Mouse (Mus musculus) stomach, postnatal 0 days (tissue): ENCODE measurements around the gene Mecom. TPM values are rescaled to one million over a fixed set of nuclear protein-coding genes. Genes with fewer than 3 reads are reported as not detected.
A peak's percentile ranks its signal among the peaks of the same experiment; 100 is the strongest.

ENCODE experiments used
- ATAC-seq: fragments of 200-750 bp; cut with Nextera tagmentation; 2 replicates; pipeline ENCODE4 v1.8.0; 2017; ENCODE audit not compliant: low FRiP score, low TSS enrichment
- DNase-seq: peaks from one replicate; pipeline ENCODE4 v3.0.0-alpha.2; 2016; ENCODE audit warnings: low spot score
- H3K27ac ChIP-seq: fragments of 300-500 bp; sonication (generic); replicated peaks from 2 replicates; pipeline ENCODE4 v1.5.1; 2014; ENCODE audit warnings: mild to moderate bottlenecking, control low read depth
- H3K27me3 ChIP-seq: fragments of 300-500 bp; sonication (generic); 2 replicates; pipeline ENCODE4 v1.6.1; 2014; ENCODE audit warnings: low read length; ENCODE audit not compliant: control insufficient read depth, insufficient read depth
- H3K36me3 ChIP-seq: fragments of 300-500 bp; sonication (generic); 2 replicates; pipeline ENCODE4 v1.6.1; 2014; ENCODE audit warnings: low read length, mixed read lengths; ENCODE audit not compliant: control insufficient read depth, insufficient read depth
- H3K4me1 ChIP-seq: fragments of 300-500 bp; sonication (generic); replicated peaks from 2 replicates; pipeline ENCODE4 v1.6.1; 2014; ENCODE audit warnings: antibody characterized with exemption; ENCODE audit not compliant: control insufficient read depth, insufficient read depth
- H3K4me2 ChIP-seq: fragments of 300-500 bp; sonication (generic); replicated peaks from 2 replicates; pipeline ENCODE4 v1.6.1; 2014; ENCODE audit warnings: low read depth, mild to moderate bottlenecking, control low read depth, moderate library complexity
- H3K4me3 ChIP-seq: fragments of 300-500 bp; sonication (generic); 2 replicates; pipeline ENCODE4 v1.5.1; 2014; ENCODE audit warnings: low read depth, low read length, control low read depth
- H3K9ac ChIP-seq: fragments of 300-500 bp; sonication (generic); 2 replicates; pipeline ENCODE4 v1.6.1; 2014; ENCODE audit warnings: mild to moderate bottlenecking, low read length, control low read depth, mixed read lengths
- H3K9me3 ChIP-seq: fragments of 300-500 bp; sonication (generic); 2 replicates; pipeline ENCODE4 v1.6.1; 2016; ENCODE audit warnings: low read length; ENCODE audit not compliant: control insufficient read depth
- CTCF ChIP-seq: IDR thresholded peaks from 2 replicates; pipeline ENCODE4 v1.5.1; 2016; ENCODE audit warnings: antibody characterized with exemption, low read depth, mild to moderate bottlenecking, moderate library complexity
- EP300 ChIP-seq: optimal IDR thresholded peaks from 2 replicates; pipeline ENCODE3; 2016; ENCODE audit warnings: antibody characterized with exemption
- WGBS: fragments of 180-500 bp; shearing (Covaris S2); extraction: QIAGEN DNeasy Blood & Tissue Kit; methylation state at CpG from one replicate; pipeline ENCODE4 v1.1.7; 2014; 5-methylcytosine and 5-hydroxymethylcytosine counted together
- polyA plus RNA-seq: library from polyadenylated mRNA; unstranded; fragments of >200 nt; fragmentation: Nextera tagmentation; extraction: Ambion mirVana; gene quantifications from 2 replicates; pipeline ENCODE4 v1.2.1, GENCODE M21; 2015

Mecom gene
- polyA plus RNA-seq, 1 experiment from 2014 or later: 25.7 TPM

- DNase-seq (peak; percentile 69), ATAC-seq (peak; percentile 82)
- Histone ChIP-seq H3K4me2 (peak overlapping the region; percentile 19; the same call in 1 of the 2 replicates), H3K9ac (no peak overlapping the region), H3K4me1 (peaks cover 4% of the 10 kb centered on the region; the same call in 1 of the 2 replicates), H3K27ac (peak overlapping the region; percentile 56), H3K27me3 (no peaks in the 10 kb centered on the region), H3K9me3 (no peaks in the 10 kb centered on the region), H3K4me3 (no peak overlapping the region), H3K36me3 (no peaks in the 10 kb centered on the region)
- WGBS: 61% methylated on average over 12 of the region's 12 CpGs
- TF ChIP-seq CTCF (peak; percentile 49; the same call in 1 of the 2 replicates), EP300 (no peak)
Observed at GRCm38 (mm10) chr3:30246431-30247041, 301.3 kb downstream of the Mecom start.

GRCm38 (mm10) chr3:30245950-30246349, 301.9 kb downstream of the Mecom start:
- Histone ChIP-seq H3K4me1 (peaks cover 4% of the 10 kb centered on the region; the same call in 1 of the 2 replicates), H3K4me2 (no peak overlapping the region)

GRCm38 (mm10) chr3:30244401-30244871, 303.4 kb downstream of the Mecom start:
- peaks cover 4% of the 10 kb centered on the region; the same call in 1 of the 2 replicates for H3K4me1 ChIP-seq
- no peaks in the 10 kb centered on the region for H3K9me3 ChIP-seq
- ATAC-seq: no peak

More at GRCm38 (mm10) chr3:30245950-30246349, 301.9 kb downstream of the Mecom start:
- TF ChIP-seq CTCF (no peak), EP300 (no peak)
- H3K27me3 ChIP-seq: no peaks in the 10 kb centered on the region
- no peaks in the 10 kb centered on the region for H3K9me3 ChIP-seq
- H3K4me3 ChIP-seq: no peak overlapping the region
- WGBS: 52% methylated on average over 5 of the region's 5 CpGs
- DNase-seq (peak; percentile 43), ATAC-seq (peak; percentile 91)
- no peak overlapping the region for H3K9ac ChIP-seq
- H3K27ac ChIP-seq: peak overlapping the region; percentile 56
- no peaks in the 10 kb centered on the region for H3K36me3 ChIP-seq

GRCm38 (mm10) chr3:30243776-30244275, 304.0 kb downstream of the Mecom start:
- ATAC-seq: no peak
- peaks cover 4% of the 10 kb centered on the region; the same call in 1 of the 2 replicates for H3K4me1 ChIP-seq
- H3K9ac ChIP-seq: no peak overlapping the region
- H3K4me2 ChIP-seq: no peak overlapping the region
- H3K4me3 ChIP-seq: no peak overlapping the region
- no peak overlapping the region; the same call in 1 of the 2 replicates for H3K27ac ChIP-seq
- no peak for DNase-seq
- TF ChIP-seq CTCF: no peak
- H3K9me3 ChIP-seq: no peaks in the 10 kb centered on the region
- no peaks in the 10 kb centered on the region for H3K27me3 ChIP-seq
- H3K36me3 ChIP-seq: no peaks in the 10 kb centered on the region
- 54% methylated on average over 8 of the region's 8 CpGs for WGBS

More at GRCm38 (mm10) chr3:30244401-30244871, 303.4 kb downstream of the Mecom start:
- TF ChIP-seq EP300 (no peak), CTCF (no peak)
- 35% methylated on average over 7 of the region's 7 CpGs for WGBS
- H3K4me3 ChIP-seq: no peak overlapping the region
- H3K27ac ChIP-seq: no peak overlapping the region; the same call in 1 of the 2 replicates
- H3K4me2 ChIP-seq: no peak overlapping the region
- DNase-seq: no peak
- no peaks in the 10 kb centered on the region for H3K27me3 ChIP-seq
- H3K36me3 ChIP-seq: no peaks in the 10 kb centered on the region
- no peak overlapping the region for H3K9ac ChIP-seq

- Histone ChIP-seq H3K9ac (no peak overlapping the region), H3K4me3 (no peak overlapping the region), H3K9me3 (no peaks in the 10 kb centered on the region), H3K27me3 (no peaks in the 10 kb centered on the region), H3K4me2 (no peak overlapping the region), H3K27ac (no peak overlapping the region), H3K4me1 (peaks cover under 1% of the 10 kb centered on the region; the same call in 1 of the 2 replicates), H3K36me3 (no peaks in the 10 kb centered on the region)
- DNase-seq (no peak), ATAC-seq (no peak)
- 82% methylated on average over 1 of the region's 1 CpGs for WGBS
- TF ChIP-seq EP300: no peak
Observed at GRCm38 (mm10) chr3:30239416-30239815, 308.4 kb downstream of the Mecom start.

GRCm38 (mm10) chr3:30237493-30237892, 310.3 kb downstream of the Mecom start:
- no peak for ATAC-seq
- no peaks in the 10 kb centered on the region for H3K4me1 ChIP-seq
- no peak overlapping the region for H3K27ac ChIP-seq
- H3K4me3 ChIP-seq: no peak overlapping the region
- no peaks in the 10 kb centered on the region for H3K36me3 ChIP-seq
- TF ChIP-seq CTCF: no peak
- TF ChIP-seq EP300: no peak
- no peaks in the 10 kb centered on the region for H3K9me3 ChIP-seq
- DNase-seq: no peak
- H3K9ac ChIP-seq: no peak overlapping the region
- no peaks in the 10 kb centered on the region for H3K27me3 ChIP-seq
- H3K4me2 ChIP-seq: no peak overlapping the region
- WGBS: 87% methylated on average over 5 of the region's 5 CpGs
